Mouse (Mus musculus): ENCODE results near the gene Prkcb. TPM values are rescaled to one million over a fixed set of nuclear protein-coding genes. Genes with fewer than 3 reads are reported as not detected.
A peak's percentile ranks its signal among the peaks of the same experiment; 100 is the strongest.
"Not testable (repeated sequence)": the region's sequence is repeated elsewhere in the genome, so short reads cannot be mapped to it uniquely, and the experiment has no call there.

Prkcb gene
- polyA plus RNA-seq (2016; fragmentation: Nextera tagmentation; extraction: Ambion mirVana) = 4.6 and 5.6 TPM in 2 replicates

- ATAC-seq (ENCODE audit: insufficient number of reproducible peaks, insufficient read depth, low FRiP score, low TSS enrichment) = peak; percentile 73
Observed at GRCm38 (mm10) chr7:122288605-122289242, at the start of gene Prkcb. Gene Prkcb (plus strand): TSS chr7:122288751.

GRCm38 (mm10) chr7:122238939-122239338, 49.6 kb upstream of the Prkcb start:
- 88% methylated on average over 2 of the region's 2 CpGs for WGBS
- no peaks in the 10 kb centered on the region for H3K4me1 ChIP-seq
- H3K27me3 ChIP-seq = no peaks in the 10 kb centered on the region
- ATAC-seq (ENCODE audit: insufficient number of reproducible peaks, insufficient read depth, low FRiP score, low TSS enrichment) = no peak
- H3K9me3 ChIP-seq = no peaks in the 10 kb centered on the region
- no peak overlapping the region for H3K4me2 ChIP-seq (replicated peaks)
- H3K27ac ChIP-seq = no peak overlapping the region
- no peak overlapping the region for H3K9ac ChIP-seq
- H3K36me3 ChIP-seq = no peaks in the 10 kb centered on the region
- no peak overlapping the region for H3K4me3 ChIP-seq

More at GRCm38 (mm10) chr7:122288605-122289242, at the start of gene Prkcb:
- no peaks in the 10 kb centered on the region for H3K36me3 ChIP-seq
- H3K4me2 ChIP-seq (replicated peaks) = peak within 1 kb of the TSS; percentile 97
- no peaks in the 10 kb centered on the region for H3K9me3 ChIP-seq
- H3K4me1 ChIP-seq = peaks cover 11% of the 10 kb centered on the region; the same call in 1 of the 2 replicates
- WGBS = 7% methylated on average over 41 of the region's 42 CpGs
- H3K27me3 ChIP-seq = peaks cover 45% of the 10 kb centered on the region
- H3K4me3 ChIP-seq = peak within 1 kb of the TSS; percentile 61
- H3K27ac ChIP-seq = no peak within 1 kb of the TSS
- peak within 1 kb of the TSS; percentile 49 for H3K9ac ChIP-seq

GRCm38 (mm10) chr7:122240413-122241119, 48.0 kb upstream of the Prkcb start:
- H3K27me3 ChIP-seq = no peaks in the 10 kb centered on the region
- no peaks in the 10 kb centered on the region for H3K36me3 ChIP-seq
- no peak overlapping the region for H3K4me2 ChIP-seq (replicated peaks)
- H3K9me3 ChIP-seq = no peaks in the 10 kb centered on the region
- H3K4me3 ChIP-seq = no peak overlapping the region
- H3K4me1 ChIP-seq = no peaks in the 10 kb centered on the region
- 84% methylated on average over 6 of the region's 6 CpGs for WGBS
- H3K9ac ChIP-seq = no peak overlapping the region
- no peak overlapping the region for H3K27ac ChIP-seq
- ATAC-seq (ENCODE audit: insufficient number of reproducible peaks, insufficient read depth, low FRiP score, low TSS enrichment) = no peak

GRCm38 (mm10) chr7:122242260-122242659, 46.3 kb upstream of the Prkcb start:
- H3K36me3 ChIP-seq = no peaks in the 10 kb centered on the region
- no peaks in the 10 kb centered on the region for H3K9me3 ChIP-seq
- H3K27me3 ChIP-seq = no peaks in the 10 kb centered on the region
- no peak overlapping the region for H3K27ac ChIP-seq
- ATAC-seq (ENCODE audit: insufficient number of reproducible peaks, insufficient read depth, low FRiP score, low TSS enrichment) = no peak
- H3K4me2 ChIP-seq (replicated peaks) = no peak overlapping the region
- 63% methylated on average over 1 of the region's 1 CpGs for WGBS
- H3K4me1 ChIP-seq = no peaks in the 10 kb centered on the region
- H3K4me3 ChIP-seq = no peak overlapping the region
- H3K9ac ChIP-seq = no peak overlapping the region

GRCm38 (mm10) chr7:122242744-122243143, 45.8 kb upstream of the Prkcb start:
- H3K9me3 ChIP-seq; H3K4me3 ChIP-seq; ATAC-seq (ENCODE audit: insufficient number of reproducible peaks, insufficient read depth, low FRiP score, low TSS enrichment); H3K27ac ChIP-seq; H3K9ac ChIP-seq; H3K4me2 ChIP-seq (replicated peaks); H3K4me1 ChIP-seq; H3K36me3 ChIP-seq; H3K27me3 ChIP-seq: not testable (repeated sequence)

GRCm38 (mm10) chr7:122244166-122244565, 44.4 kb upstream of the Prkcb start:
- no peaks in the 10 kb centered on the region for H3K36me3 ChIP-seq
- no peak overlapping the region for H3K27ac ChIP-seq
- no peak for ATAC-seq (ENCODE audit: insufficient number of reproducible peaks, insufficient read depth, low FRiP score, low TSS enrichment)
- no peak overlapping the region for H3K9ac ChIP-seq
- no peaks in the 10 kb centered on the region for H3K9me3 ChIP-seq
- 44% methylated on average over 7 of the region's 7 CpGs for WGBS
- H3K4me1 ChIP-seq = no peaks in the 10 kb centered on the region
- no peak overlapping the region for H3K4me3 ChIP-seq
- H3K4me2 ChIP-seq (replicated peaks) = no peak overlapping the region
- H3K27me3 ChIP-seq = no peaks in the 10 kb centered on the region

GRCm38 (mm10) chr7:122244584-122244983, 44.0 kb upstream of the Prkcb start:
- no peak overlapping the region for H3K4me3 ChIP-seq
- no peak overlapping the region for H3K4me2 ChIP-seq (replicated peaks)
- H3K27me3 ChIP-seq = no peaks in the 10 kb centered on the region
- H3K9ac ChIP-seq = no peak overlapping the region
- no peaks in the 10 kb centered on the region for H3K9me3 ChIP-seq
- no peaks in the 10 kb centered on the region for H3K36me3 ChIP-seq
- 71% methylated on average over 8 of the region's 8 CpGs for WGBS
- no peak for ATAC-seq (ENCODE audit: insufficient number of reproducible peaks, insufficient read depth, low FRiP score, low TSS enrichment)
- H3K27ac ChIP-seq = no peak overlapping the region
- H3K4me1 ChIP-seq = no peaks in the 10 kb centered on the region

GRCm38 (mm10) chr7:122245976-122246375, 42.6 kb upstream of the Prkcb start:
- no peak overlapping the region for H3K4me2 ChIP-seq (replicated peaks)

GRCm38 (mm10) chr7:122247254-122247864, 41.2 kb upstream of the Prkcb start:
- Histone ChIP-seq H3K4me2 (replicated peaks) (no peak overlapping the region), H3K4me1 (no peaks in the 10 kb centered on the region), H3K9me3 (no peaks in the 10 kb centered on the region), H3K36me3 (no peaks in the 10 kb centered on the region), H3K4me3 (no peak overlapping the region), H3K27me3 (no peaks in the 10 kb centered on the region), H3K9ac (no peak overlapping the region), H3K27ac (no peak overlapping the region)
- 83% methylated on average over 10 of the region's 10 CpGs for WGBS
- ATAC-seq (ENCODE audit: insufficient number of reproducible peaks, insufficient read depth, low FRiP score, low TSS enrichment) = no peak

More at GRCm38 (mm10) chr7:122245976-122246375, 42.6 kb upstream of the Prkcb start:
- Histone ChIP-seq H3K27ac (no peak overlapping the region), H3K9me3 (no peaks in the 10 kb centered on the region), H3K9ac (no peak overlapping the region), H3K36me3 (no peaks in the 10 kb centered on the region), H3K4me3 (no peak overlapping the region), H3K4me1 (no peaks in the 10 kb centered on the region), H3K27me3 (no peaks in the 10 kb centered on the region)
- no peak for ATAC-seq (ENCODE audit: insufficient number of reproducible peaks, insufficient read depth, low FRiP score, low TSS enrichment)
- WGBS = 60% methylated on average over 4 of the region's 5 CpGs

- H3K27me3 ChIP-seq = no peaks in the 10 kb centered on the region
- no peak overlapping the region for H3K9ac ChIP-seq
- WGBS = 85% methylated on average over 9 of the region's 9 CpGs
- ATAC-seq (ENCODE audit: insufficient number of reproducible peaks, insufficient read depth, low FRiP score, low TSS enrichment) = no peak
- no peak overlapping the region for H3K27ac ChIP-seq
- H3K9me3 ChIP-seq = no peaks in the 10 kb centered on the region
- H3K36me3 ChIP-seq = no peaks in the 10 kb centered on the region
- H3K4me2 ChIP-seq (replicated peaks) = no peak overlapping the region
- H3K4me3 ChIP-seq = no peak overlapping the region
- no peaks in the 10 kb centered on the region for H3K4me1 ChIP-seq
Observed at GRCm38 (mm10) chr7:122249321-122249821, 39.2 kb upstream of the Prkcb start.

- 0 out of 2 replicates have a peak, but pooled peaks have one; percentile 22 for ATAC-seq (ENCODE audit: insufficient number of reproducible peaks, insufficient read depth, low FRiP score, low TSS enrichment)
- Histone ChIP-seq H3K9ac (no peak overlapping the region), H3K9me3 (no peaks in the 10 kb centered on the region), H3K27ac (no peak overlapping the region), H3K4me3 (no peak overlapping the region), H3K27me3 (0 out of 2 replicates have a peak, but pooled peaks cover 4% of the 10 kb centered on the region), H3K4me2 (replicated peaks) (no peak overlapping the region; the same call in 1 of the 2 replicates), H3K4me1 (no peaks in the 10 kb centered on the region), H3K36me3 (no peaks in the 10 kb centered on the region)
- 33% methylated on average over 21 of the region's 21 CpGs for WGBS
Observed at GRCm38 (mm10) chr7:122251197-122252011, 37.1 kb upstream of the Prkcb start.

Data from embryonic facial prominence, embryonic 12.5 days (tissue).